Mouse (Mus musculus): ENCODE measurements around the gene Trabd2b. TPM values are rescaled to one million over a fixed set of nuclear protein-coding genes. Genes with fewer than 3 reads are reported as not detected.

Trabd2b gene
- total and polyA plus RNA-seq, 3 experiments: 0.05 TPM; not detected in 2

GRCm38 (mm10) chr4:114386395-114386811, 20.1 kb upstream of the Trabd2b start:
- Histone ChIP-seq H3K4me1 (ENCODE audit: insufficient read depth, low read depth, low read length) (no peaks in the 10 kb centered on the region), H3K27me3 (ENCODE audit: insufficient read depth, low read length) (no peaks in the 10 kb centered on the region), H3K4me3 (ENCODE audit: low read depth, low read length) (no peak overlapping the region), H3K36me3 (replicated peaks) (no peaks in the 10 kb centered on the region), H3K9me3 (replicated peaks) (peaks cover 8% of the 10 kb centered on the region)
- no peak for ATAC-seq (ENCODE audit: extremely low read depth, insufficient number of reproducible peaks, low FRiP score, poor library complexity, severe bottlenecking)
- TF ChIP-seq CTCF (IDR thresholded peaks at IDR 0.05; ENCODE audit: low read depth, low read length) (no peak), TAL1 (conservative IDR thresholded peaks at IDR 0.05; ENCODE audit: low read depth, low read length) (no peak), POLR2AphosphoS5 (IDR thresholded peaks at IDR 0.05; ENCODE audit: insufficient replicate concordance, low read depth, low read length) (no peak), GATA1 (IDR thresholded peaks at IDR 0.05; ENCODE audit: borderline replicate concordance, low read length) (no peak), GATA2 (IDR thresholded peaks at IDR 0.05; ENCODE audit: borderline replicate concordance, low read depth, low read length) (no peak)
- no peak for DNase-seq (ENCODE audit: low spot score)

- no peaks in the 10 kb centered on the region for H3K27me3 ChIP-seq (ENCODE audit: insufficient read depth, low read length)
- ATAC-seq (ENCODE audit: extremely low read depth, insufficient number of reproducible peaks, low FRiP score, poor library complexity, severe bottlenecking): no peak
- no peaks in the 10 kb centered on the region for H3K36me3 ChIP-seq (replicated peaks)
- TF ChIP-seq POLR2AphosphoS5 (IDR thresholded peaks at IDR 0.05; ENCODE audit: insufficient replicate concordance, low read depth, low read length) (no peak), CTCF (IDR thresholded peaks at IDR 0.05; ENCODE audit: low read depth, low read length) (no peak), TAL1 (conservative IDR thresholded peaks at IDR 0.05; ENCODE audit: low read depth, low read length) (no peak), GATA2 (IDR thresholded peaks at IDR 0.05; ENCODE audit: borderline replicate concordance, low read depth, low read length) (no peak), GATA1 (IDR thresholded peaks at IDR 0.05; ENCODE audit: borderline replicate concordance, low read length) (no peak)
- H3K9me3 ChIP-seq (replicated peaks): peaks cover 8% of the 10 kb centered on the region
- H3K4me3 ChIP-seq (ENCODE audit: low read depth, low read length): no peak overlapping the region
- DNase-seq (ENCODE audit: low spot score): no peak
- no peaks in the 10 kb centered on the region for H3K4me1 ChIP-seq (ENCODE audit: insufficient read depth, low read depth, low read length)
Measured at GRCm38 (mm10) chr4:114387527-114388135, 18.9 kb upstream of the Trabd2b start.

DNA sequence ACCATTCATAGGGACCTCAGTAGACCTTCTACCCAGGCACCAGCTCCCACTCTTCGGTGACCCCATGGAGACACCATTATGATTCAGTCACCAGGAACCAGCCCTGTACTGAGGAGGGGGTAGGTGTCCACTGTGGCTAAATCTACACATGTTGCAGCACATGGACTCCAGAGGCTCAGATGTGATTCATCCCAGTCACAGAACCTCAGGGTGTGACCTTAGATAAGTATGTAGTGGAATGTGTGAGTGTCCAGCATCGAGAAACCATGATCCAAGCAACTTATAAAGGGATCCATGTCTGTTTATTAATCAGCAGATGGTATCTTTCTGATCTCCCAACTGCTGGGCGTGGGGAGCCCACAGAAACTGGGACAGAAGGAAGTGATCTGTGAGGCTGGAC, 18.2 kb upstream of the Trabd2b start:
- DNase-seq (ENCODE audit: low spot score): no peak
- TF ChIP-seq TAL1 (conservative IDR thresholded peaks at IDR 0.05; ENCODE audit: low read depth, low read length) (no peak), POLR2AphosphoS5 (IDR thresholded peaks at IDR 0.05; ENCODE audit: insufficient replicate concordance, low read depth, low read length) (no peak), GATA1 (IDR thresholded peaks at IDR 0.05; ENCODE audit: borderline replicate concordance, low read length) (no peak), GATA2 (IDR thresholded peaks at IDR 0.05; ENCODE audit: borderline replicate concordance, low read depth, low read length) (no peak), CTCF (IDR thresholded peaks at IDR 0.05; ENCODE audit: low read depth, low read length) (no peak)
- Histone ChIP-seq H3K4me1 (ENCODE audit: insufficient read depth, low read depth, low read length) (no peaks in the 10 kb centered on the region), H3K27me3 (ENCODE audit: insufficient read depth, low read length) (no peaks in the 10 kb centered on the region), H3K9me3 (replicated peaks) (peaks cover 8% of the 10 kb centered on the region), H3K4me3 (ENCODE audit: low read depth, low read length) (no peak overlapping the region), H3K36me3 (replicated peaks) (no peaks in the 10 kb centered on the region)
- ATAC-seq (ENCODE audit: extremely low read depth, insufficient number of reproducible peaks, low FRiP score, poor library complexity, severe bottlenecking): no peak

GRCm38 (mm10) chr4:114389653-114390052, 16.9 kb upstream of the Trabd2b start:
- TF ChIP-seq GATA2 (IDR thresholded peaks at IDR 0.05; ENCODE audit: borderline replicate concordance, low read depth, low read length) (no peak), POLR2AphosphoS5 (IDR thresholded peaks at IDR 0.05; ENCODE audit: insufficient replicate concordance, low read depth, low read length) (no peak), TAL1 (conservative IDR thresholded peaks at IDR 0.05; ENCODE audit: low read depth, low read length) (no peak), CTCF (IDR thresholded peaks at IDR 0.05; ENCODE audit: low read depth, low read length) (no peak), GATA1 (IDR thresholded peaks at IDR 0.05; ENCODE audit: borderline replicate concordance, low read length) (no peak)
- no peak for ATAC-seq (ENCODE audit: extremely low read depth, insufficient number of reproducible peaks, low FRiP score, poor library complexity, severe bottlenecking)
- no peak overlapping the region for H3K4me3 ChIP-seq (ENCODE audit: low read depth, low read length)
- DNase-seq (ENCODE audit: low spot score): no peak
- H3K4me1 ChIP-seq (ENCODE audit: insufficient read depth, low read depth, low read length): no peaks in the 10 kb centered on the region
- peaks cover 8% of the 10 kb centered on the region for H3K9me3 ChIP-seq (replicated peaks)
- H3K36me3 ChIP-seq (replicated peaks): no peaks in the 10 kb centered on the region
- no peaks in the 10 kb centered on the region for H3K27me3 ChIP-seq (ENCODE audit: insufficient read depth, low read length)

- DNase-seq (ENCODE audit: low spot score): no peak
- no peak overlapping the region for H3K4me3 ChIP-seq (ENCODE audit: low read depth, low read length)
- TF ChIP-seq GATA1 (IDR thresholded peaks at IDR 0.05; ENCODE audit: borderline replicate concordance, low read length) (no peak), GATA2 (IDR thresholded peaks at IDR 0.05; ENCODE audit: borderline replicate concordance, low read depth, low read length) (no peak), CTCF (IDR thresholded peaks at IDR 0.05; ENCODE audit: low read depth, low read length) (no peak), POLR2AphosphoS5 (IDR thresholded peaks at IDR 0.05; ENCODE audit: insufficient replicate concordance, low read depth, low read length) (no peak), TAL1 (conservative IDR thresholded peaks at IDR 0.05; ENCODE audit: low read depth, low read length) (no peak)
- H3K27me3 ChIP-seq (ENCODE audit: insufficient read depth, low read length): no peaks in the 10 kb centered on the region
- no peaks in the 10 kb centered on the region for H3K4me1 ChIP-seq (ENCODE audit: insufficient read depth, low read depth, low read length)
- ATAC-seq (ENCODE audit: extremely low read depth, insufficient number of reproducible peaks, low FRiP score, poor library complexity, severe bottlenecking): no peak
- 0 out of 2 replicates have a peak, but pooled peaks cover under 1% of the 10 kb centered on the region for H3K9me3 ChIP-seq (replicated peaks)
- no peaks in the 10 kb centered on the region for H3K36me3 ChIP-seq (replicated peaks)
Measured at GRCm38 (mm10) chr4:114397625-114398024, 8.9 kb upstream of the Trabd2b start.

GRCm38 (mm10) chr4:114399821-114400220, 6.7 kb upstream of the Trabd2b start:
- Histone ChIP-seq H3K36me3 (replicated peaks) (no peaks in the 10 kb centered on the region), H3K4me3 (ENCODE audit: low read depth, low read length) (no peak overlapping the region), H3K9me3 (replicated peaks) (0 out of 2 replicates have a peak, but pooled peaks cover 2% of the 10 kb centered on the region), H3K27me3 (ENCODE audit: insufficient read depth, low read length) (no peaks in the 10 kb centered on the region), H3K4me1 (ENCODE audit: insufficient read depth, low read depth, low read length) (no peaks in the 10 kb centered on the region)
- no peak for DNase-seq (ENCODE audit: low spot score)
- ATAC-seq (ENCODE audit: extremely low read depth, insufficient number of reproducible peaks, low FRiP score, poor library complexity, severe bottlenecking): no peak
- TF ChIP-seq GATA1 (IDR thresholded peaks at IDR 0.05; ENCODE audit: borderline replicate concordance, low read length) (no peak), TAL1 (conservative IDR thresholded peaks at IDR 0.05; ENCODE audit: low read depth, low read length) (no peak)

All from G1E (cell line).